Mouse (Mus musculus) adrenal gland, postnatal 14 days (tissue): ENCODE results near the gene Kcns1. TPM values are rescaled to one million over a fixed set of nuclear protein-coding genes. Genes with fewer than 3 reads are reported as not detected.
A peak's percentile ranks its signal among the peaks of the same experiment; 100 is the strongest.
"Not testable (repeated sequence)": the region's sequence is repeated elsewhere in the genome, so short reads cannot be mapped to it uniquely, and the experiment has no call there.

Source experiments
- DNase-seq: peaks from one replicate; pipeline ENCODE4 v3.0.0; 2021; ENCODE audit warnings: mixed read lengths
- long read RNA-seq, 2 experiments: library from polyadenylated mRNA; stranded (forward); transcript quantifications; one replicate each; pipeline ENCODE4 v2.0.0; 2021
- total RNA-seq: library from RNA; stranded (reverse); gene quantifications from 2 replicates; pipeline ENCODE4 v1.2.3, GENCODE M21; 2021

Kcns1 gene
- total RNA-seq: not detected in 2 replicates
- long read RNA-seq, experiment 1: 0 reads
- long read RNA-seq, experiment 2: 0 reads

- DNase-seq: peak; percentile 13
These were observed at the start of gene Kcns1 for GRCm38 (mm10) chr2:164170902-164171301. TSS of gene Kcns1 (minus strand) at chr2:164171113.

- no peak for DNase-seq
These were observed 48.4 kb upstream of the Kcns1 start for GRCm38 (mm10) chr2:164219295-164219694.

- no peak for DNase-seq
These were observed 41.8 kb upstream of the Kcns1 start for GRCm38 (mm10) chr2:164212711-164213110.

- no peak for DNase-seq
These were observed 40.0 kb upstream of the Kcns1 start for GRCm38 (mm10) chr2:164210892-164211291.

- DNase-seq: no peak
These were observed 35.8 kb upstream of the Kcns1 start for GRCm38 (mm10) chr2:164206676-164207075.

GRCm38 (mm10) chr2:164206011-164206410 is 35.1 kb upstream of the Kcns1 start:
- DNase-seq: not testable (repeated sequence)

- DNase-seq: no peak
These were observed 28.9 kb upstream of the Kcns1 start, which contains the start of gene Wfdc15a for GRCm38 (mm10) chr2:164199626-164200327. TSS of gene Wfdc15a (minus strand) at chr2:164200130.

- no peak for DNase-seq
These were observed 25.7 kb upstream of the Kcns1 start for GRCm38 (mm10) chr2:164196700-164196990.

- no peak for DNase-seq
These were observed 25.2 kb upstream of the Kcns1 start for GRCm38 (mm10) chr2:164195971-164196699.

- peak; percentile 46 for DNase-seq
These were observed 24.2 kb upstream of the Kcns1 start for GRCm38 (mm10) chr2:164194959-164195630.

GRCm38 (mm10) chr2:164192279-164192678 is 21.4 kb upstream of the Kcns1 start:
- no peak for DNase-seq

GRCm38 (mm10) chr2:164190576-164190975 is 19.7 kb upstream of the Kcns1 start, which contains the start of gene Wfdc12:
TSS of gene Wfdc12 (minus strand) at chr2:164190608.
- peak; percentile 41 for DNase-seq

- peak; percentile 19 for DNase-seq
These were observed 17.8 kb upstream of the Kcns1 start for GRCm38 (mm10) chr2:164188722-164189121.

- DNase-seq: no peak
These were observed 13.3 kb upstream of the Kcns1 start for GRCm38 (mm10) chr2:164184145-164184719.

GRCm38 (mm10) chr2:164183340-164183739 is 12.4 kb upstream of the Kcns1 start:
- DNase-seq: no peak

- no peak for DNase-seq
These were observed 11.9 kb upstream of the Kcns1 start, which contains the start of gene Wfdc5 for GRCm38 (mm10) chr2:164182692-164183255. TSS of gene Wfdc5 (minus strand) at chr2:164182742.

GRCm38 (mm10) chr2:164180770-164181169 is 9.9 kb upstream of the Kcns1 start:
- no peak for DNase-seq

GRCm38 (mm10) chr2:164180124-164180523 is 9.2 kb upstream of the Kcns1 start:
- peak; percentile 66 for DNase-seq

GRCm38 (mm10) chr2:164177831-164178230 is 6.9 kb upstream of the Kcns1 start:
- peak; percentile 44 for DNase-seq

GRCm38 (mm10) chr2:164175850-164176249 is 4.9 kb upstream of the Kcns1 start:
- no peak for DNase-seq

GRCm38 (mm10) chr2:164174649-164175395 is 3.9 kb upstream of the Kcns1 start:
- no peak for DNase-seq
